Mouse (Mus musculus) heart, adult 2 months (tissue): ENCODE results near the gene Cebpz. TPM values are rescaled to one million over a fixed set of nuclear protein-coding genes. Genes with fewer than 3 reads are reported as not detected.

ENCODE experiments used
- DNase-seq, 2 experiments: peaks; one replicate each; pipeline ENCODE4 v3.0.0; 2021
- H3K27ac ChIP-seq: fragments of 200-600 bp; 2 replicates; pipeline ENCODE4 v1.8.1; 2022
- H3K27me3 ChIP-seq: fragments of 200-500 bp; 2 replicates; pipeline ENCODE4 v1.6.1; 2012; ENCODE audit warnings: mild to moderate bottlenecking, low read length, inconsistent platforms, mixed read lengths; ENCODE audit not compliant: control insufficient read depth, insufficient read depth
- H3K36me3 ChIP-seq: fragments of 200-500 bp; 2 replicates; pipeline ENCODE4 v1.6.1; 2012; ENCODE audit warnings: low read length, inconsistent platforms; ENCODE audit not compliant: control insufficient read depth, insufficient read depth
- H3K4me1 ChIP-seq: fragments of 200-500 bp; 2 replicates; pipeline ENCODE4 v1.6.1; 2011; ENCODE audit warnings: low read length; ENCODE audit not compliant: control insufficient read depth, insufficient read depth
- H3K4me3 ChIP-seq: fragments of 200-600 bp; 2 replicates; pipeline ENCODE4 v1.8.1; 2022
- H3K79me2 ChIP-seq: fragments of 200-500 bp; replicated peaks from 2 replicates; pipeline ENCODE4 v1.6.1; 2012; ENCODE audit warnings: mild to moderate bottlenecking, inconsistent platforms, low read length, moderate library complexity, mixed read lengths; ENCODE audit not compliant: control insufficient read depth, insufficient read depth
- H3K9ac ChIP-seq: fragments of 200-500 bp; 2 replicates; pipeline ENCODE4 v1.6.1; 2012; ENCODE audit warnings: low read depth, mild to moderate bottlenecking, control low read depth, inconsistent platforms, low read length, mixed read lengths
- CTCF ChIP-seq: fragments of 200-600 bp; IDR thresholded peaks from 2 replicates; pipeline ENCODE4 v1.8.1; 2022; ENCODE audit warnings: antibody characterized with exemption, mild to moderate bottlenecking, moderate library complexity
- EP300 ChIP-seq: fragments of 200-500 bp; IDR thresholded peaks from 2 replicates; pipeline ENCODE4 v1.6.1; 2011; ENCODE audit warnings: low read depth, low read length, control low read depth; ENCODE audit not compliant: insufficient read depth
- POLR2A ChIP-seq: fragments of 200-500 bp; IDR thresholded peaks from 2 replicates; pipeline ENCODE4 v1.6.1; 2011; ENCODE audit warnings: mild to moderate bottlenecking, low read depth, low read length, control low read depth; ENCODE audit not compliant: insufficient read depth
- WGBS: fragments of 180-500 bp; shearing (Covaris S2); methylation state at CpG from one replicate; pipeline ENCODE4 v1.1.7; 2018; 5-methylcytosine and 5-hydroxymethylcytosine counted together
- intact Hi-C: fragments of 180-260 bp; cut with DNase I; formaldehyde crosslinking; loops from one replicate; pipeline ENCODE4 v1.15.1; 2025
- polyA plus RNA-seq: library from polyadenylated mRNA; depleted of rRNA; stranded (reverse); fragments of >200 nt; gene quantifications from 2 replicates; pipeline ENCODE4 v1.2.3, GENCODE M21; 2012
- total RNA-seq, 2 experiments: library from RNA; stranded (reverse); gene quantifications; 2 replicates each; pipeline ENCODE4 v1.2.3; 2021

The Cebpz gene
- total and polyA plus RNA-seq, 3 experiments, result 3.1 to 21.4 (median 20.1) TPM

DNA sequence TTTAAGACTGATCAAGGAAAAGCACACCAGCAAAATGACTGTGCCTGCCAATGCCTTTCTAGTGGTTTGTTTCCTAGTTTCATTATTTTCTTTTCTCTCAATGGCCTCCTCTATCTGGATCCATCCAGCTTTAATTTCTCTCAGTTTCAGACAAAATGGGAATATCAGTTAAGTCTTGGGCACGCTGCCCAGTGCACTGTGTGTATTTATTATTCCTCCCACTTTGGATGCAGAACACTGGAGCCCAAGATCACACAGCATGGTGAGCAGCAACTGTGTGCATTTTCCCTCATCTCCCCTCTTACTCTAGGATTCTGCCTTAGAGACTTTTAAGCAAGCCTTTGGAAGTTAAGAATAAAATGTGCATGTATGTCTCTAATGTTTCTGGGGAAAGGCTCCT, 27.5 kb upstream of the Cebpz start:
- H3K9ac ChIP-seq, result no peak overlapping the region
- no peaks in the 10 kb centered on the region for H3K4me1 ChIP-seq
- no peaks in the 10 kb centered on the region for H3K79me2 ChIP-seq
- no peak overlapping the region for H3K4me3 ChIP-seq
- DNase-seq, result no peak
- no peaks in the 10 kb centered on the region; the same call in 1 of the 2 replicates for H3K36me3 ChIP-seq
- 80% methylated on average over 1 of the region's 1 CpGs for WGBS
- H3K27ac ChIP-seq, result no peak overlapping the region
- no peak for TF ChIP-seq EP300
- no peak for TF ChIP-seq CTCF
- TF ChIP-seq POLR2A, result no peak
- H3K27me3 ChIP-seq, result no peaks in the 10 kb centered on the region
- intact Hi-C loops, result no loop called here

GRCm38 (mm10) chr17:78959473-78959872, 22.6 kb upstream of the Cebpz start:
- Histone ChIP-seq H3K27ac (no peak overlapping the region), H3K27me3 (no peaks in the 10 kb centered on the region), H3K4me3 (no peak overlapping the region), H3K79me2 (no peaks in the 10 kb centered on the region), H3K36me3 (no peaks in the 10 kb centered on the region; the same call in 1 of the 2 replicates), H3K4me1 (no peaks in the 10 kb centered on the region), H3K9ac (no peak overlapping the region)
- DNase-seq, result no peak
- TF ChIP-seq EP300 (no peak), CTCF (no peak), POLR2A (no peak)
- WGBS, result 76% methylated on average over 6 of the region's 6 CpGs
- intact Hi-C loops, result no loop called here

DNA sequence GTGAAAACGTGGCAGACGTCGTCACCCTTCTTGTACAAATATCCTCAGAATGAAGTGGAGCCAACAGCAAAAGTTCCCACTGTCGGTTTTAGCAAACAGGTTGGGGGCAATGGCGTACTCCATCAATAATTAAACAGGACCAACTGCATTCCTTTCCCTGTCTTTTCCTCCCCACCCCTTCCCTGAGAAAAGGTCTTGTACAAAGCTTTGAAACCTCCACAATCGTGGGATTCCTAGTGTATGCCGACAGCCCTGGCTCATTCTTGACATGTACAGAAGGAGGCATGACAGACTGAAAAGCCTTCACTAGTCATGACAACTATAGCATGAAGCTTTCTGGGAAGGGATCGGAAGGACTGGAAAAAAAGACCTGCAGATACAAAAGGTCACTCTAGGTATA, 16.4 kb upstream of the Cebpz start:
- no peak overlapping the region for H3K4me3 ChIP-seq
- DNase-seq, result no peak
- 86% methylated on average over 8 of the region's 8 CpGs for WGBS
- H3K9ac ChIP-seq, result no peak overlapping the region
- no peak overlapping the region for H3K27ac ChIP-seq
- H3K4me1 ChIP-seq, result no peaks in the 10 kb centered on the region
- no peaks in the 10 kb centered on the region for H3K36me3 ChIP-seq
- H3K27me3 ChIP-seq, result no peaks in the 10 kb centered on the region
- H3K79me2 ChIP-seq, result no peaks in the 10 kb centered on the region
- TF ChIP-seq CTCF (no peak), EP300 (no peak), POLR2A (no peak)
- intact Hi-C loops, result no loop called here

DNA sequence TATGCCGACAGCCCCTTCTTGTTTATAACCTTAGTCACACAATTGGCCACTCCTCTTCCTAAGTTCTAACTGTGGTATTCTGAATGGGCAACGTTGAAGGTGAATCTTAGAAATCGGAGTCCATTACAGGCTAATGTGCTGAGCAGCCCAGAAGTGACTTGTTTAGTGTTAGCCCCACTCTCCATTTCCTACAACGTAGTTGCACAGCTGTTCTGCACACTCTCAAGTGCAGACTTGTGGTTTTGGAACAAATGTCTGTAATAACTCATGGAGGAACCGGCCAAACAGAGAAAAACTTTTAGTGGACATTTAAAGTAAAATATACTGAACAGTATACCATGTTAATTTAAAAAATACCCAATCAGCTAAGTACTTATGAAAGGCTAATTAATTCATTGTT, 15.2 kb upstream of the Cebpz start:
- Histone ChIP-seq H3K27ac (no peak overlapping the region), H3K27me3 (no peaks in the 10 kb centered on the region), H3K9ac (no peak overlapping the region), H3K4me3 (no peak overlapping the region), H3K79me2 (no peaks in the 10 kb centered on the region), H3K4me1 (no peaks in the 10 kb centered on the region), H3K36me3 (no peaks in the 10 kb centered on the region)
- WGBS, result 82% methylated on average over 5 of the region's 5 CpGs
- intact Hi-C loops, result no loop called here
- TF ChIP-seq POLR2A, result no peak
- no peak for TF ChIP-seq CTCF
- no peak for DNase-seq

DNA sequence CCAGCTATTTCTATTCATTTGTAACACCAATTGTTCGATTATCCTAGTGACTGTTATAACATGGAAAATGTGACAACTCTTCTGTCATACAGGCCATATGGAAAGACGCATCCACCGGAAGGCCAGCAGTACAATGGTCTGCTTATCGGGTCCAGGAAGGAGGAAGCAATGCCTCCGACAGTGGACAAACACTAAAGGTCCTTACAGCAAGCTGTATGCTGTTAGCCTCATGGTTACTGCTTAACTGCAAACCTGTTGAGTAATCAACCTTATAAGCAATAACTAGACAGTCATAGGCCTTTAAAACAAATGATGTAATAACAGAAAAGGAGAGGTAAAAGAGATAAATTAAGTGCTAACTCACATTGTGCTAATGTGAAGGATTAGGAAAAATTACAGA, 14.4 kb upstream of the Cebpz start:
- Histone ChIP-seq H3K9ac (no peak overlapping the region), H3K27me3 (no peaks in the 10 kb centered on the region), H3K27ac (no peak overlapping the region), H3K4me1 (no peaks in the 10 kb centered on the region), H3K79me2 (no peaks in the 10 kb centered on the region), H3K36me3 (no peaks in the 10 kb centered on the region), H3K4me3 (no peak overlapping the region)
- DNase-seq, result no peak
- TF ChIP-seq POLR2A (no peak), CTCF (no peak), EP300 (no peak)
- intact Hi-C loops, result no loop called here
- WGBS, result 52% methylated on average over 5 of the region's 5 CpGs

GRCm38 (mm10) chr17:78942579-78942978, 5.7 kb upstream of the Cebpz start:
- DNase-seq, result no peak
- peaks cover under 1% of the 10 kb centered on the region; the same call in 1 of the 2 replicates for H3K4me1 ChIP-seq
- no peaks in the 10 kb centered on the region for H3K36me3 ChIP-seq
- H3K27ac ChIP-seq, result no peak overlapping the region
- intact Hi-C loops, result no loop called here
- no peaks in the 10 kb centered on the region for H3K79me2 ChIP-seq
- TF ChIP-seq POLR2A (no peak), CTCF (no peak), EP300 (no peak)
- H3K9ac ChIP-seq, result no peak overlapping the region
- H3K27me3 ChIP-seq, result no peaks in the 10 kb centered on the region
- H3K4me3 ChIP-seq, result no peak overlapping the region
- 76% methylated on average over 11 of the region's 11 CpGs for WGBS
